ENCODE assay signal across 22 mouse cellular contexts in the genomic region with DNA sequence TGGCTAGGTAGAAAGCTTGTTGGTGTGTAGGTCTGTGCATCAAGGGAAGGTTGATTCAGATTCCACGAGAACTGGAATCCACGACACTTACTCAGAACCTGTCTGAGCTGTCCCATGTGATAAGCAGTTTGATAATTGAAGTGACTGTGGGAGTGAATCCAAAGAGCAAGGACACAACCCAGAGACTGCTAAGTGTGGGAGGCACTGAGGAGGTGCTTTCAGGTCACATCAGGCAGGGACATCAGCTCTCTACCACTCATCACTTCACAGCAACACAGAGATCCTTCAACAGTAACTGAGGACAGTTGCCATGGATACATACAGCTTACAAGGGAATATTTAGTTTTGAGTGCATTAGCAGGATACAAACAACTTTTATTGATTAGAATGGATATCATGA.
"Had no signal": no experiment of that assay in that cellular context is flagged by ENCODE, and none has a peak within 500 bp of the region (broad histone marks: within the 10 kb centered on the region; RNA-seq: fewer than 3 reads in every experiment).

No protein-coding gene starts in this region.

- H3K27ac ChIP-seq: kidney, postnatal 0 days; left cerebral cortex, adult 2 months; limb, embryonic 12.5 days; limb, embryonic 15.5 days; liver, embryonic 14.5 days; macrophage; midbrain, embryonic 12.5 days; midbrain, embryonic 15.5 days; neural tube, embryonic 12.5 days; neural tube, embryonic 15.5 days; stomach, postnatal 0 days had no signal

- H3K4me2 ChIP-seq: limb, embryonic 12.5 days; limb, embryonic 15.5 days; liver, embryonic 11.5 days; lung, embryonic 14.5 days; midbrain, embryonic 12.5 days; midbrain, embryonic 15.5 days; neural tube, embryonic 12.5 days; neural tube, embryonic 15.5 days had no signal

- H3K36me3 ChIP-seq: limb, embryonic 12.5 days; limb, embryonic 15.5 days; midbrain, embryonic 12.5 days; midbrain, embryonic 15.5 days; neural tube, embryonic 12.5 days; neural tube, embryonic 15.5 days had no signal

- H3K9ac ChIP-seq: limb, embryonic 12.5 days; limb, embryonic 15.5 days; liver, embryonic 14.5 days; liver, postnatal 0 days; lung, embryonic 14.5 days; midbrain, embryonic 12.5 days; midbrain, embryonic 15.5 days; neural tube, embryonic 12.5 days; neural tube, embryonic 15.5 days had no signal

- H3K4me3 ChIP-seq: left cerebral cortex, adult 2 months; limb, embryonic 12.5 days; limb, embryonic 15.5 days; midbrain, embryonic 12.5 days; midbrain, embryonic 15.5 days; neural tube, embryonic 12.5 days; neural tube, embryonic 15.5 days had no signal

- ATAC-seq: liver, postnatal 0 days; lung, postnatal 0 days; midbrain, embryonic 15.5 days had no signal

- H3K9me3 ChIP-seq: limb, embryonic 12.5 days; limb, embryonic 15.5 days; midbrain, embryonic 12.5 days; midbrain, embryonic 15.5 days; neural tube, embryonic 12.5 days; neural tube, embryonic 15.5 days had no signal

- DNase-seq: kidney, postnatal 36 days; layer of hippocampus, postnatal 36 days; left cerebral cortex, postnatal 4 days; liver, postnatal 0 days; lung, embryonic 14.5 days; right cerebral cortex, adult 18-20 months; right cerebral cortex, postnatal 14 days; right cerebral cortex, postnatal 4 days; thymus, postnatal 25 days had no signal

- H3K27me3 ChIP-seq: limb, embryonic 12.5 days; limb, embryonic 15.5 days; midbrain, embryonic 12.5 days; midbrain, embryonic 15.5 days; neural tube, embryonic 12.5 days; neural tube, embryonic 15.5 days had no signal

- H3K4me1 ChIP-seq: limb, embryonic 12.5 days; limb, embryonic 15.5 days; midbrain, embryonic 12.5 days; midbrain, embryonic 15.5 days; neural tube, embryonic 12.5 days; neural tube, embryonic 15.5 days had no signal
